Mouse (Mus musculus) stomach, postnatal 0 days (tissue): ENCODE results near the gene Fam129a. TPM values are rescaled to one million over a fixed set of nuclear protein-coding genes. Genes with fewer than 3 reads are reported as not detected.

Experiments used
- ATAC-seq: fragments of 200-750 bp; cut with Nextera tagmentation; 2 replicates; pipeline ENCODE4 v1.8.0; 2017; ENCODE audit not compliant: low FRiP score, low TSS enrichment
- DNase-seq: peaks from one replicate; pipeline ENCODE4 v3.0.0-alpha.2; 2016; ENCODE audit warnings: low spot score
- H3K27ac ChIP-seq: fragments of 300-500 bp; sonication (generic); replicated peaks from 2 replicates; pipeline ENCODE4 v1.5.1; 2014; ENCODE audit warnings: mild to moderate bottlenecking, control low read depth
- H3K27me3 ChIP-seq: fragments of 300-500 bp; sonication (generic); 2 replicates; pipeline ENCODE4 v1.6.1; 2014; ENCODE audit warnings: low read length; ENCODE audit not compliant: control insufficient read depth, insufficient read depth
- H3K36me3 ChIP-seq: fragments of 300-500 bp; sonication (generic); 2 replicates; pipeline ENCODE4 v1.6.1; 2014; ENCODE audit warnings: low read length, mixed read lengths; ENCODE audit not compliant: control insufficient read depth, insufficient read depth
- H3K4me1 ChIP-seq: fragments of 300-500 bp; sonication (generic); replicated peaks from 2 replicates; pipeline ENCODE4 v1.6.1; 2014; ENCODE audit warnings: antibody characterized with exemption; ENCODE audit not compliant: control insufficient read depth, insufficient read depth
- H3K4me2 ChIP-seq: fragments of 300-500 bp; sonication (generic); replicated peaks from 2 replicates; pipeline ENCODE4 v1.6.1; 2014; ENCODE audit warnings: low read depth, mild to moderate bottlenecking, control low read depth, moderate library complexity
- H3K4me3 ChIP-seq: fragments of 300-500 bp; sonication (generic); 2 replicates; pipeline ENCODE4 v1.5.1; 2014; ENCODE audit warnings: low read depth, low read length, control low read depth
- H3K9ac ChIP-seq: fragments of 300-500 bp; sonication (generic); 2 replicates; pipeline ENCODE4 v1.6.1; 2014; ENCODE audit warnings: mild to moderate bottlenecking, low read length, control low read depth, mixed read lengths
- H3K9me3 ChIP-seq: fragments of 300-500 bp; sonication (generic); 2 replicates; pipeline ENCODE4 v1.6.1; 2016; ENCODE audit warnings: low read length; ENCODE audit not compliant: control insufficient read depth
- CTCF ChIP-seq: IDR thresholded peaks from 2 replicates; pipeline ENCODE4 v1.5.1; 2016; ENCODE audit warnings: antibody characterized with exemption, low read depth, mild to moderate bottlenecking, moderate library complexity
- EP300 ChIP-seq: optimal IDR thresholded peaks from 2 replicates; pipeline ENCODE3; 2016; ENCODE audit warnings: antibody characterized with exemption
- whole genome bisulfite sequencing: fragments of 180-500 bp; shearing (Covaris S2); extraction: QIAGEN DNeasy Blood & Tissue Kit; methylation state at CpG from one replicate; pipeline ENCODE4 v1.1.7; 2014; 5-methylcytosine and 5-hydroxymethylcytosine counted together
- polyA plus RNA-seq: library from polyadenylated mRNA; unstranded; fragments of >200 nt; fragmentation: Nextera tagmentation; extraction: Ambion mirVana; gene quantifications from 2 replicates; pipeline ENCODE4 v1.2.1, GENCODE M21; 2015

Gene Fam129a
- polyA plus RNA-seq, 1 experiment from 2014 or later = 23.5 TPM

DNA sequence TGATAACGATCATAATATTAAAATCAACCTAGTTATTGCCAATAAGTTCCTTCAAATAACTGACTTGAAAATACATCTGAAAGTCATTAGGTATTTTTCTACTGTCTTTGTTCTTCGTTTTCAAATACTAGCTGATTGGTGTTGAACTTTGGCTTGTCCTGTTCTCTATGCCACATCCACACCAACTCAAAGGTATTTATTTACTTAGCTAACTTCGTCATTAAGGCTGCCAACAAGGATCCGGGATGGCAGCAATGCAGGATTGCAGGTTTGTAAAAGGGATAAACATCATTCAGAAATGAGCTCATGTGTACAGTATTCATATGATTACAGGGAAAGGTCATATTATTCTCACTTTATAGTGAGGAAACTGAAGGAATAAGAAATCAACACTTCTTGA lies 182.0 kb downstream of the Fam129a start:
- no peak overlapping the region for H3K27ac ChIP-seq
- no peaks in the 10 kb centered on the region for H3K9me3 ChIP-seq
- H3K4me3 ChIP-seq = no peak overlapping the region
- TF ChIP-seq CTCF = no peak
- DNase-seq = no peak
- ATAC-seq = no peak
- WGBS = 53% methylated on average over 4 of the region's 4 CpGs
- no peak overlapping the region for H3K9ac ChIP-seq
- no peak overlapping the region for H3K4me2 ChIP-seq
- H3K27me3 ChIP-seq = no peaks in the 10 kb centered on the region
- no peaks in the 10 kb centered on the region for H3K36me3 ChIP-seq
- H3K4me1 ChIP-seq = no peaks in the 10 kb centered on the region

DNA sequence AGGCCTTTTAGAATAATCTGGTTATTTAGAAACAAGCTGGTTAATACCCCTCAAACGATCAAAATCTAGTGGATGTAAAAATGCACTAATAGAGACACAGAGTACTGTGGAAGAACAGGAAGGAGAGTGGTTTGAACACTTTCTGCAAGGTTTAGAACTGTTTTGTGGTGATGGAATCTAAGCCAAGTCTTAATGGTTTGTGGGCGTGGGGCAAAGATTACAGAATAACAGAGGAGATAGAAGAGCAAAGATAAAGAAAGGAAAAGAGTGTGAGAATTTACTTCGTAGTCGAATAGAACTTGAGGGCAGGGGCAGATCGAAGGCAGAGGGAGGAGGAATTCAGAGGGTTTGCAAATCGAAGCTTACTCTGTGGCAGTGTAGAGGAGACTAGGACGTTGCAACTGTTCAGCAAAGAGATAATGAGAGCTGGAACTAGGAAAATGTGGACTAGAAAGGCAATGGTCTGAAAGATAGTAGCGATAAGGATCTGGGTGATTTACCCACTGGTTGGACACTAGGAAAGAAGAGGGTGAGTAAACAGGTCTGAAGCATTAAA lies 182.5 kb downstream of the Fam129a start:
- WGBS = 69% methylated on average over 8 of the region's 8 CpGs
- ATAC-seq (no peak), DNase-seq (no peak)
- Histone ChIP-seq H3K9me3 (no peaks in the 10 kb centered on the region), H3K27me3 (no peaks in the 10 kb centered on the region), H3K9ac (no peak overlapping the region), H3K27ac (peak overlapping the region; percentile 49; the same call in 1 of the 2 replicates), H3K36me3 (no peaks in the 10 kb centered on the region), H3K4me3 (no peak overlapping the region), H3K4me2 (no peak overlapping the region), H3K4me1 (no peaks in the 10 kb centered on the region)
- TF ChIP-seq EP300 (no peak), CTCF (no peak)

DNA sequence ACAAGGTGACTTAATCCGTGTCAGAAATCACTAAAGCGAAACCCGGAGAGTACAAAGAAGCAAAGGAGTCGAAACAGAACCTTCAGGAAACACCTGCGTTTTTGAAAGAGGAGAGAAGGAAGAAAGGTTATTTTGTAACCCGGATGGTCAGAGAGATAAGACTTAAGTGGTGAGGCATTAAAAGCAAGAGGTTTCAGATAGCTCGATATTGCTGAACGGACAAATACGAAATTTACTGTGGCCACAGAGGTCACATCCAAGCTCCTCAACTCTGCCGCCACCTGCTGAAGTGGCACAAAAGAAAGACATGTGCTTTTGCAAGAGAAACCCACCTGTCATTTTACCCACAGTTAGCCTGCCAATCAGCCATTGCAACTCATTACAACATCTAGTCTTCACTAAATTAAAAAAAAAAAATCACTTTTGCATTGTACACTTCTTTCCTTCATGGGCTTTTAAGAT lies 183.1 kb downstream of the Fam129a start:
- H3K36me3 ChIP-seq = no peaks in the 10 kb centered on the region
- WGBS = 50% methylated on average over 10 of the region's 10 CpGs
- no peaks in the 10 kb centered on the region for H3K27me3 ChIP-seq
- peak overlapping the region; percentile 61; the same call in 1 of the 2 replicates for H3K9ac ChIP-seq
- H3K4me1 ChIP-seq = no peaks in the 10 kb centered on the region
- peak overlapping the region; percentile 60 for H3K4me2 ChIP-seq
- H3K4me3 ChIP-seq = peak overlapping the region; percentile 94; the same call in 1 of the 2 replicates
- DNase-seq (no peak), ATAC-seq (no peak)
- peak overlapping the region; percentile 49; the same call in 1 of the 2 replicates for H3K27ac ChIP-seq
- no peaks in the 10 kb centered on the region for H3K9me3 ChIP-seq
- TF ChIP-seq EP300 = no peak
- 0 out of 2 replicates have a peak, but pooled peaks have one; percentile 14 for TF ChIP-seq CTCF

GRCm38 (mm10) chr1:151754881-151755659 lies 184.1 kb downstream of the Fam129a start, which contains the start of gene Edem3:
Gene Edem3, plus strand, starts transcription at chr1:151755371.
- Histone ChIP-seq H3K36me3 (no peaks in the 10 kb centered on the region), H3K9ac (peak within 1 kb of the TSS; percentile 80), H3K9me3 (no peaks in the 10 kb centered on the region), H3K4me2 (peak within 1 kb of the TSS; percentile 93), H3K27ac (peak within 1 kb of the TSS; percentile 90), H3K27me3 (no peaks in the 10 kb centered on the region), H3K4me3 (peak within 1 kb of the TSS; percentile 94), H3K4me1 (no peaks in the 10 kb centered on the region)
- under 1% methylated on average over 58 of the region's 64 CpGs for WGBS
- ATAC-seq (peak; percentile 100), DNase-seq (peak; percentile 97)
- TF ChIP-seq EP300 = no peak

- Histone ChIP-seq H3K36me3 (0 out of 2 replicates have a peak, but pooled peaks cover 3% of the 10 kb centered on the region), H3K4me1 (no peaks in the 10 kb centered on the region)
- ATAC-seq = no peak; the same call in 1 of the 2 replicates
Measured at GRCm38 (mm10) chr1:151755660-151756424, 184.9 kb downstream of the Fam129a start.

More at GRCm38 (mm10) chr1:151755660-151756424, 184.9 kb downstream of the Fam129a start:
- H3K9me3 ChIP-seq = no peaks in the 10 kb centered on the region
- H3K4me2 ChIP-seq = peak overlapping the region; percentile 93
- H3K9ac ChIP-seq = peak overlapping the region; percentile 80
- no peaks in the 10 kb centered on the region for H3K27me3 ChIP-seq
- peak overlapping the region; percentile 90 for H3K27ac ChIP-seq
- peak overlapping the region; percentile 94 for H3K4me3 ChIP-seq
- 3% methylated on average over 36 of the region's 36 CpGs for WGBS
- TF ChIP-seq EP300 (no peak), CTCF (no peak)
- no peak for DNase-seq
